Mouse (Mus musculus): Measurements from ENCODE around the gene Pacsin2.

GRCm38 (mm10) chr15:83345898-83346529 lies 118.4 kb downstream of the Pacsin2 start:
- TF ChIP-seq POLR2A (IDR thresholded peaks at IDR 0.05; ENCODE audit: borderline replicate concordance, control insufficient read depth, low read depth, low read length), result no peak
- TF ChIP-seq CTCF (IDR thresholded peaks at IDR 0.05; ENCODE audit: control insufficient read depth, insufficient read depth, low read length), result no peak

Measured in bone marrow, adult 2 months (tissue).